14 mouse cellular contexts compared by ENCODE assay signal in genomic region chr13:47056781-47057180, GRCm38 (mm10).
"Had no signal": no experiment of that assay in that cellular context is flagged by ENCODE, and none has a peak within 500 bp of the region (broad histone marks: within the 10 kb centered on the region; RNA-seq: fewer than 3 reads in every experiment).

No protein-coding gene starts in this region.

- H3K9me3 ChIP-seq: liver, embryonic 13.5 days; stomach, embryonic 15.5 days had no signal

- H3K4me3 ChIP-seq: layer of hippocampus, adult 2 months; left cerebral cortex, adult 2 months; liver, embryonic 13.5 days; stomach, embryonic 15.5 days had no signal

- DNase-seq: kidney, adult 18-20 months; kidney, adult 9 months; kidney, postnatal 14 days; liver, embryonic 13.5 days; lung, adult 2 months; lung, postnatal 14 days; lung, postnatal 4 days; midbrain, embryonic 14.5 days; spleen, adult 18-20 months had no signal

- ATAC-seq: intestine, embryonic 16.5 days had no signal

- H3K27ac ChIP-seq: layer of hippocampus, adult 2 months; left cerebral cortex, adult 2 months; liver, embryonic 13.5 days; stomach, embryonic 15.5 days had no signal

- H3K4me1 ChIP-seq: liver, embryonic 13.5 days; stomach, embryonic 15.5 days had no signal

- H3K4me2 ChIP-seq: liver, embryonic 13.5 days; midbrain, embryonic 11.5 days; stomach, embryonic 15.5 days had no signal

- H3K27me3 ChIP-seq: liver, embryonic 13.5 days; stomach, embryonic 15.5 days had no signal

- H3K9ac ChIP-seq: liver, embryonic 13.5 days; stomach, embryonic 15.5 days had no signal
